Mouse (Mus musculus) forebrain, embryonic 13.5 days (tissue): ENCODE measurements around the gene Ppfia1. TPM values are rescaled to one million over a fixed set of nuclear protein-coding genes. Genes with fewer than 3 reads are reported as not detected.

ENCODE experiments used
- ATAC-seq: fragments of 200-750 bp; cut with Nextera tagmentation; 2 replicates; pipeline ENCODE4 v1.8.0; 2017
- H3K27ac ChIP-seq: fragments of 300-500 bp; sonication (generic); 2 replicates; pipeline ENCODE4 v1.5.1; 2015; ENCODE audit warnings: inconsistent platforms, mild to moderate bottlenecking, moderate library complexity
- H3K27me3 ChIP-seq: fragments of 300-500 bp; sonication (generic); 2 replicates; pipeline ENCODE4 v1.6.1; 2015; ENCODE audit warnings: mild to moderate bottlenecking, inconsistent platforms
- H3K36me3 ChIP-seq: fragments of 300-500 bp; sonication (generic); 2 replicates; pipeline ENCODE4 v1.6.1; 2015; ENCODE audit warnings: mild to moderate bottlenecking, inconsistent platforms; ENCODE audit not compliant: poor library complexity, severe bottlenecking
- H3K4me1 ChIP-seq: fragments of 300-500 bp; sonication (generic); 2 replicates; pipeline ENCODE4 v1.6.1; 2015; ENCODE audit warnings: inconsistent platforms
- H3K4me2 ChIP-seq: fragments of 300-500 bp; sonication (generic); 2 replicates; pipeline ENCODE4 v1.6.1; 2015; ENCODE audit warnings: inconsistent platforms, mild to moderate bottlenecking, moderate library complexity
- H3K4me3 ChIP-seq: fragments of 300-500 bp; sonication (generic); 2 replicates; pipeline ENCODE4 v1.5.1; 2015; ENCODE audit warnings: mild to moderate bottlenecking, inconsistent platforms
- H3K9ac ChIP-seq: fragments of 300-500 bp; sonication (generic); 2 replicates; pipeline ENCODE4 v1.6.1; 2015; ENCODE audit warnings: mild to moderate bottlenecking, inconsistent platforms
- H3K9me3 ChIP-seq: fragments of 300-500 bp; sonication (generic); replicated peaks from 2 replicates; pipeline ENCODE4 v1.6.1; 2016; ENCODE audit warnings: inconsistent platforms
- WGBS: fragments of 180-500 bp; shearing (Covaris S2); methylation state at CpG from one replicate; pipeline ENCODE4 v1.1.7; 2015; 5-methylcytosine and 5-hydroxymethylcytosine counted together
- polyA plus RNA-seq: library from polyadenylated mRNA; unstranded; fragments of >200 nt; fragmentation: Nextera tagmentation; extraction: Ambion mirVana; gene quantifications from 2 replicates; pipeline ENCODE4 v1.2.1, GENCODE M21; 2015

Ppfia1 gene
- polyA plus RNA-seq, 1 experiment from 2014 or later = 29.0 TPM

DNA sequence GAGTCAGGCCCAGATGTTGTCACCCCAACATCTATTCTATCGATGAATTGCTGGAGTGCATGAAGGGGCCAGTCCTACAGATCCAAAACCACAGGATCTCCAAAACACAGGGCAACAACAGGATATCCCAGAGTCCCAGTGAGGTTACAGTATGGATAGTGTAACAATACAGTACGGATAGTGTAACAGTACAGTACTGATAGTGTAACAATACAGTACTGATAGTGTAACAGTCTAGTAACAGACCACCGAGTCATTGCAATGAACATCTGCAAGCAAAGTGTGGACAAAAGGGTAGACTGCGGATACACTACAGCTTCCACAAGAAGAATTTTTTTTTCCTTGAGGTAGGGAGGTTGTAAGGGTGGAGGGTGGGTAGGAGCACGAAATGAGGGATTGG, 12.2 kb downstream of the Ppfia1 start:
- Histone ChIP-seq H3K36me3 (peaks cover 3% of the 10 kb centered on the region; the same call in 1 of the 2 replicates), H3K4me2 (no peak overlapping the region), H3K4me3 (no peak overlapping the region), H3K9ac (no peak overlapping the region), H3K27me3 (no peaks in the 10 kb centered on the region), H3K27ac (no peak overlapping the region), H3K4me1 (peaks cover 28% of the 10 kb centered on the region; the same call in 1 of the 2 replicates), H3K9me3 (no peaks in the 10 kb centered on the region)
- ATAC-seq = no peak
- 94% methylated on average over 5 of the region's 5 CpGs for WGBS

DNA sequence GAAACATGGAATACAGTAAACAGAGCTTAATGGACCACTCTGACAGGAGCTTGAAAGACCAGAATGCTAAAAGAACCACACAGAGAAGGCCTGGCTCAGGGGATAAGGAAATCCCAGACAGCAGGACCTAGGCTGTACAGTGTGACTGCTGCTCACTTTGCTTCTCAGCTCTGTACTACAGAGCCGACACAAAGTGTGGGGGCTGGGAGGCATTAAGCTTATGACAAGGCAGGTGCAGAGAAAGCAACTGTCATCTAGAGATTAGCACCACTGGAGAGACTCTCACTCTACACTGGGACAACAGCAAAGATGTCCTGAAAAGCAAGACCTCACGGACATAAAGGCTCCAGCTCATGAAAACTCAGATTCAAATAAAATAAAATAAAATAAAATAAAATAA, 14.4 kb downstream of the Ppfia1 start:
- Histone ChIP-seq H3K27me3 (no peaks in the 10 kb centered on the region), H3K4me2 (no peak overlapping the region), H3K27ac (no peak overlapping the region), H3K9ac (no peak overlapping the region), H3K9me3 (no peaks in the 10 kb centered on the region), H3K4me3 (no peak overlapping the region), H3K4me1 (peaks cover 20% of the 10 kb centered on the region; the same call in 1 of the 2 replicates), H3K36me3 (no peaks in the 10 kb centered on the region)
- ATAC-seq = no peak
- 76% methylated on average over 2 of the region's 2 CpGs for WGBS

GRCm38 (mm10) chr7:144538030-144538644, 15.4 kb downstream of the Ppfia1 start:
- no peak for ATAC-seq
- Histone ChIP-seq H3K27ac (no peak overlapping the region), H3K4me3 (no peak overlapping the region), H3K27me3 (no peaks in the 10 kb centered on the region), H3K9me3 (no peaks in the 10 kb centered on the region), H3K4me1 (0 out of 2 replicates have a peak, but pooled peaks cover 13% of the 10 kb centered on the region), H3K4me2 (no peak overlapping the region), H3K9ac (no peak overlapping the region), H3K36me3 (no peaks in the 10 kb centered on the region)
- 83% methylated on average over 4 of the region's 4 CpGs for WGBS

GRCm38 (mm10) chr7:144536367-144536766, 17.2 kb downstream of the Ppfia1 start:
- no peak overlapping the region for H3K4me2 ChIP-seq
- no peaks in the 10 kb centered on the region for H3K9me3 ChIP-seq
- H3K4me1 ChIP-seq = peaks cover 21% of the 10 kb centered on the region
- H3K9ac ChIP-seq = no peak overlapping the region
- H3K27ac ChIP-seq = no peak overlapping the region
- ATAC-seq = no peak
- no peaks in the 10 kb centered on the region for H3K27me3 ChIP-seq
- no peak overlapping the region for H3K4me3 ChIP-seq
- no peaks in the 10 kb centered on the region for H3K36me3 ChIP-seq
- 97% methylated on average over 3 of the region's 3 CpGs for WGBS

DNA sequence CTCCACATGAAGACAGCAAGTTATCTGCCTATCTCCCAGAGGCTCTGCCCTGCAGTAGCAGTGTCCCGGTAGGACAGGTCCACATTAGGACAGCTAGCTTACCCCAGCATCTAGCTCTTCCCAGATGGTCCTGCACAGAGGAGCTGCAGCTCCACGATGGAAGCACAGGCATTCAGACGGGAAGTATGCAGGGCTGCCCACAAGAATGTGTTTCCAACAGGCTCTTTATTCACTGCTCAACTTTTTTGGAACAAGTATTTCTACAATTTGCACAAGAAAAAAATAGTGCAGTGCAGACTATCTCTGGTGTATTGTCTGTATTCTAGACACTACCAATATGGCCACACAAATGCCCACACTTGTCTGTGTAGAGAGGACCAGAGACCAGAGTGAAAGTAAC, 18.8 kb downstream of the Ppfia1 start:
- H3K9me3 ChIP-seq = no peaks in the 10 kb centered on the region
- 83% methylated on average over 3 of the region's 3 CpGs for WGBS
- H3K27ac ChIP-seq = no peak overlapping the region
- H3K9ac ChIP-seq = no peak overlapping the region
- no peak overlapping the region for H3K4me3 ChIP-seq
- no peaks in the 10 kb centered on the region for H3K27me3 ChIP-seq
- no peaks in the 10 kb centered on the region for H3K36me3 ChIP-seq
- no peak for ATAC-seq
- H3K4me1 ChIP-seq = peaks cover 21% of the 10 kb centered on the region
- no peak overlapping the region for H3K4me2 ChIP-seq

DNA sequence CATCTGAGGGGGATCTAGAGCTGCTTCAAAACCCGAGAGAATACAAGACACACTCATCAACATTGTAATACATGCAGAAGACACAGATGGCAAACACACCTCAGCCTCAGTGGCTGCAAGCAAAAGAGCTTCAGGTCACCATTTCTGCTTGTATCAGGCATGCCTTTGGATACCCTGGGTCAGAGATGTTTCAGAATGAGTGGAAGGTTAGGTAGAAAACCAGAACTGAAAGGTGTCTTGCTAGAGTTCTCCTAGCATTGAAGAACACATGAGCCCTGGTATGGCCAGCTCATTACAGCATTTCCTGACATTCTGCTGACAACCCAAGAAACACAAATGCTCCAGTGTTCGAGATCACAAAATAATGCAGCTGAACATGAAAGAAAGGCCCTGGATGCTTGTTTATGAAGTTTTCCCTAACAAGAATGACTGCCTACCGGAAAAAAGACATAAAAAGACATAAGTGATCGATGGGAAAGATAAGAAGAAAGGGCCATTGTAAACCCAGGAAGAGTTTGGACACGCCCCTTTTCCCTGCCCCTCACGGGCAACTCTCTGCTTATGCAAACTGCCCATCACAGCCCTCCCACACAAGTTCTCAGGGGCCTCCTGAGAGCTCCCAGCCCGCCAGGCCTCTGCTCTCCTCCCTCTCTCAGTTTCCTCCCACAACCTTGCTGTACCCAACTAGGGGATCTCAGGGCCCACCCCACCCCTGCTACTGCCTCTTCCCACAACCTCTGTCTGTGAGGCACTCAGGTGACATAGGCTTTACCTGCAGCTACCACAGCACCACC, 21.7 kb downstream of the Ppfia1 start:
- Histone ChIP-seq H3K4me2 (no peak overlapping the region), H3K4me1 (peaks cover 13% of the 10 kb centered on the region), H3K36me3 (no peaks in the 10 kb centered on the region), H3K27ac (no peak overlapping the region; the same call in 1 of the 2 replicates), H3K9ac (no peak overlapping the region), H3K9me3 (no peaks in the 10 kb centered on the region), H3K4me3 (no peak overlapping the region), H3K27me3 (no peaks in the 10 kb centered on the region)
- ATAC-seq = no peak
- WGBS = 44% methylated on average over 7 of the region's 7 CpGs

GRCm38 (mm10) chr7:144529851-144530250, 23.7 kb downstream of the Ppfia1 start:
- no peak overlapping the region for H3K4me2 ChIP-seq
- no peak overlapping the region for H3K9ac ChIP-seq
- H3K36me3 ChIP-seq = no peaks in the 10 kb centered on the region
- no peak overlapping the region for H3K27ac ChIP-seq
- no peak for ATAC-seq
- H3K9me3 ChIP-seq = no peaks in the 10 kb centered on the region
- peaks cover 13% of the 10 kb centered on the region for H3K4me1 ChIP-seq
- H3K4me3 ChIP-seq = no peak overlapping the region
- H3K27me3 ChIP-seq = no peaks in the 10 kb centered on the region
- WGBS = 83% methylated on average over 3 of the region's 3 CpGs

GRCm38 (mm10) chr7:144527723-144528221, 25.8 kb downstream of the Ppfia1 start:
- Histone ChIP-seq H3K4me2 (no peak overlapping the region), H3K27ac (no peak overlapping the region), H3K4me3 (no peak overlapping the region), H3K36me3 (no peaks in the 10 kb centered on the region), H3K9ac (no peak overlapping the region), H3K4me1 (peaks cover 13% of the 10 kb centered on the region), H3K27me3 (no peaks in the 10 kb centered on the region), H3K9me3 (no peaks in the 10 kb centered on the region)
- ATAC-seq = no peak
- 57% methylated on average over 1 of the region's 1 CpGs for WGBS

GRCm38 (mm10) chr7:144526649-144527048, 26.9 kb downstream of the Ppfia1 start:
- H3K9me3 ChIP-seq = no peaks in the 10 kb centered on the region
- no peak overlapping the region for H3K4me2 ChIP-seq
- H3K4me3 ChIP-seq = no peak overlapping the region
- H3K9ac ChIP-seq = no peak overlapping the region
- peaks cover 7% of the 10 kb centered on the region for H3K4me1 ChIP-seq
- no peaks in the 10 kb centered on the region for H3K27me3 ChIP-seq
- H3K27ac ChIP-seq = no peak overlapping the region
- H3K36me3 ChIP-seq = no peaks in the 10 kb centered on the region
- no peak for ATAC-seq
- 60% methylated on average over 2 of the region's 2 CpGs for WGBS

- H3K4me3 ChIP-seq = no peak overlapping the region
- 82% methylated on average over 6 of the region's 6 CpGs for WGBS
- peaks cover 15% of the 10 kb centered on the region for H3K36me3 ChIP-seq
- no peak overlapping the region for H3K4me2 ChIP-seq
- H3K4me1 ChIP-seq = peaks cover 4% of the 10 kb centered on the region; the same call in 1 of the 2 replicates
- H3K27ac ChIP-seq = no peak overlapping the region
- no peaks in the 10 kb centered on the region for H3K9me3 ChIP-seq
- no peaks in the 10 kb centered on the region for H3K27me3 ChIP-seq
- H3K9ac ChIP-seq = no peak overlapping the region
- ATAC-seq = no peak
These were observed 28.9 kb downstream of the Ppfia1 start for GRCm38 (mm10) chr7:144524427-144525191.

- Histone ChIP-seq H3K4me3 (no peak overlapping the region), H3K9ac (no peak overlapping the region), H3K27me3 (no peaks in the 10 kb centered on the region), H3K4me1 (peaks cover 4% of the 10 kb centered on the region; the same call in 1 of the 2 replicates), H3K27ac (no peak overlapping the region), H3K4me2 (no peak overlapping the region), H3K36me3 (peaks cover 27% of the 10 kb centered on the region), H3K9me3 (no peaks in the 10 kb centered on the region)
- no peak for ATAC-seq
- 94% methylated on average over 3 of the region's 3 CpGs for WGBS
These were observed 30.1 kb downstream of the Ppfia1 start for GRCm38 (mm10) chr7:144523415-144523814.

GRCm38 (mm10) chr7:144521927-144522326, 31.6 kb downstream of the Ppfia1 start:
- H3K36me3 ChIP-seq = peaks cover 36% of the 10 kb centered on the region
- no peak for ATAC-seq
- no peak overlapping the region for H3K4me3 ChIP-seq
- no peaks in the 10 kb centered on the region for H3K4me1 ChIP-seq
- no peak overlapping the region for H3K27ac ChIP-seq
- no peak overlapping the region for H3K4me2 ChIP-seq
- H3K9me3 ChIP-seq = no peaks in the 10 kb centered on the region
- no peaks in the 10 kb centered on the region for H3K27me3 ChIP-seq
- H3K9ac ChIP-seq = no peak overlapping the region
- 90% methylated on average over 2 of the region's 2 CpGs for WGBS
